Mouse (Mus musculus) hindbrain, embryonic 13.5 days (tissue): ENCODE results near the gene Nbeal1. TPM values are rescaled to one million over a fixed set of nuclear protein-coding genes. Genes with fewer than 3 reads are reported as not detected.

ENCODE experiments used
- ATAC-seq: fragments of 200-750 bp; cut with Nextera tagmentation; 2 replicates; pipeline ENCODE4 v1.8.0; 2017; ENCODE audit warnings: moderate TSS enrichment; ENCODE audit not compliant: low FRiP score
- H3K27ac ChIP-seq: fragments of 300-500 bp; sonication (generic); 2 replicates; pipeline ENCODE4 v1.5.1; 2015; ENCODE audit warnings: inconsistent platforms, mild to moderate bottlenecking, moderate library complexity
- H3K27me3 ChIP-seq: fragments of 300-500 bp; sonication (generic); 2 replicates; pipeline ENCODE4 v1.6.1; 2015; ENCODE audit warnings: mild to moderate bottlenecking, inconsistent platforms
- H3K36me3 ChIP-seq: fragments of 300-500 bp; sonication (generic); 2 replicates; pipeline ENCODE4 v1.6.1; 2015; ENCODE audit warnings: mild to moderate bottlenecking, inconsistent platforms
- H3K4me1 ChIP-seq: fragments of 300-500 bp; sonication (generic); replicated peaks from 2 replicates; pipeline ENCODE4 v1.6.1; 2015; ENCODE audit warnings: inconsistent platforms
- H3K4me2 ChIP-seq: fragments of 300-500 bp; sonication (generic); 2 replicates; pipeline ENCODE4 v1.6.1; 2015; ENCODE audit warnings: inconsistent platforms, mild to moderate bottlenecking, moderate library complexity
- H3K4me3 ChIP-seq: fragments of 300-500 bp; sonication (generic); 2 replicates; pipeline ENCODE4 v1.5.1; 2015; ENCODE audit warnings: mild to moderate bottlenecking, inconsistent platforms
- H3K9ac ChIP-seq: fragments of 300-500 bp; sonication (generic); 2 replicates; pipeline ENCODE4 v1.6.1; 2015; ENCODE audit warnings: mild to moderate bottlenecking, inconsistent platforms
- H3K9me3 ChIP-seq: fragments of 300-500 bp; sonication (generic); 2 replicates; pipeline ENCODE4 v1.6.1; 2016; ENCODE audit warnings: inconsistent platforms
- WGBS: fragments of 180-500 bp; shearing (Covaris S2); methylation state at CpG from one replicate; pipeline ENCODE4 v1.1.7; 2015; 5-methylcytosine and 5-hydroxymethylcytosine counted together
- polyA plus RNA-seq: library from polyadenylated mRNA; unstranded; fragments of >200 nt; fragmentation: Nextera tagmentation; extraction: Ambion mirVana; gene quantifications from 2 replicates; pipeline ENCODE4 v1.2.1, GENCODE M21; 2015

Nbeal1 gene
- polyA plus RNA-seq, 1 experiment from 2014 or later = 9.1 TPM

- no peaks in the 10 kb centered on the region for H3K27me3 ChIP-seq
- H3K4me1 ChIP-seq = no peaks in the 10 kb centered on the region
- H3K4me2 ChIP-seq = no peak overlapping the region
- H3K27ac ChIP-seq = no peak overlapping the region
- H3K9me3 ChIP-seq = peaks cover 6% of the 10 kb centered on the region; the same call in 1 of the 2 replicates
- H3K9ac ChIP-seq = no peak overlapping the region
- 92% methylated on average over 5 of the region's 5 CpGs for WGBS
- H3K36me3 ChIP-seq = peaks cover 18% of the 10 kb centered on the region
- ATAC-seq = no peak
- H3K4me3 ChIP-seq = no peak overlapping the region
Measured at GRCm38 (mm10) chr1:60352786-60353185, 172.4 kb downstream of the Nbeal1 start.

DNA sequence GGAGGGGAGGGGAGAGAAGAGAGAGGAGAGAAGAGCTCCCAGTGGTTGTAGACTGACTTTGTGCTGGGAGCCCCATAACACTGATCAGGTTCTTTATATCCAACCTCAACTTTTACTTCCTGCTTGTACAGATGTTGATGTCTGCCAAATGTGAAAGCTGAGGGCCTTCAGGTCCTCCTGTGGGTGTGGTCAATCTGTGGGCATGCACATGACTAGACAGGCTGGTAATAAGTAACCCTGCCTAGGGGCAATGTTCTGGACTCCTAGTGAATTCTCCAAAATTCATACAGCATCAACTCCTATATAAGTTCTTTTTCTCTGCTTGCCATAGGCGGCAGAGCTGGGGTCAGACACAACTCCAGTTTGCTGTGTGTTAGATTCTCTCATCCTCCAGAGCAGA lies 181.2 kb downstream of the Nbeal1 start:
- Histone ChIP-seq H3K9me3 (no peaks in the 10 kb centered on the region), H3K4me1 (no peaks in the 10 kb centered on the region), H3K4me3 (no peak overlapping the region), H3K27me3 (no peaks in the 10 kb centered on the region), H3K27ac (no peak overlapping the region), H3K9ac (no peak overlapping the region), H3K4me2 (no peak overlapping the region), H3K36me3 (peaks cover 13% of the 10 kb centered on the region)
- 97% methylated on average over 1 of the region's 1 CpGs for WGBS
- no peak for ATAC-seq

DNA sequence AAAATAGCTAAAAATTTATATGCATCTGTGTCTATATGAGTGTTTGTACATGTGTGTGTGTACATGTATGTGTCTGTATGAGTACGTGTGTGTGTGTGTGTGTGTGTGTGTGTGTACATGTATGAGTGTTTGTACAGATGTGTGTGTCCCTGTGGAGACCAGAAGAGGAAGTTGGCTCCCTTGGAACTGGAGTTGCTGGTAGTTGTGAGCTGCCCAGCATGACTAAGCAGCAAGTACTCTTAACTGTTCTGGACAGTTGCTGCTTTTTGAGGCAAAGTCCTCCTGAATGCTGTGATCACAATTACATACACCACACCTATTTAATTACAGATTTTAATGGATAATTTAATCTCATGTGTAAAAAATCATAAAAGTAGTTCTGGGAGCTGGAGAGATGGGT lies 196.2 kb downstream of the Nbeal1 start:
- no peak for ATAC-seq
- Histone ChIP-seq H3K27me3 (no peaks in the 10 kb centered on the region), H3K4me1 (no peaks in the 10 kb centered on the region), H3K27ac (no peak overlapping the region), H3K4me3 (no peak overlapping the region), H3K9me3 (no peaks in the 10 kb centered on the region), H3K9ac (no peak overlapping the region), H3K36me3 (peaks cover 32% of the 10 kb centered on the region), H3K4me2 (no peak overlapping the region)
- 92% methylated on average over 1 of the region's 1 CpGs for WGBS

- no peaks in the 10 kb centered on the region for H3K9me3 ChIP-seq
- H3K9ac ChIP-seq = no peak overlapping the region
- H3K4me1 ChIP-seq = no peaks in the 10 kb centered on the region
- H3K4me3 ChIP-seq = no peak overlapping the region
- peaks cover 38% of the 10 kb centered on the region for H3K36me3 ChIP-seq
- H3K27me3 ChIP-seq = no peaks in the 10 kb centered on the region
- WGBS = 95% methylated on average over 3 of the region's 3 CpGs
- H3K27ac ChIP-seq = no peak overlapping the region
- H3K4me2 ChIP-seq = no peak overlapping the region
- ATAC-seq = no peak
Measured at GRCm38 (mm10) chr1:60381910-60382309, 201.5 kb downstream of the Nbeal1 start.

Other genes starting within 250 kb of the Nbeal1 start
- 27.9 and 31.3 TPM in 2 replicates for gene Ica1l, start 137.4 kb upstream of the Nbeal1 start, polyA plus RNA-seq
- gene Carf, start 82.4 kb upstream of the Nbeal1 start, polyA plus RNA-seq = 7.6 and 8.9 TPM in 2 replicates
- gene Wdr12, start 82.0 kb upstream of the Nbeal1 start, polyA plus RNA-seq = 45.7 and 48.7 TPM in 2 replicates
- gene Cyp20a1, start 162.7 kb downstream of the Nbeal1 start, polyA plus RNA-seq = 14.7 and 19.8 TPM in 2 replicates
- 71.7 and 77.3 TPM in 2 replicates for gene Abi2, start 229.0 kb downstream of the Nbeal1 start, polyA plus RNA-seq